Mouse (Mus musculus) MEL (cell line): ENCODE results near the gene Actl11. TPM values are rescaled to one million over a fixed set of nuclear protein-coding genes. Genes with fewer than 3 reads are reported as not detected.

ENCODE experiments used
- DNase-seq: peaks from one replicate; pipeline ENCODE4 v3.0.0; 2011; ENCODE audit warnings: low read depth, low spot score
- H3K27ac ChIP-seq: 2 replicates; pipeline ENCODE4 v1.5.1; 2012; ENCODE audit warnings: low read depth, mild to moderate bottlenecking, control low read depth, low read length, moderate library complexity; ENCODE audit not compliant: control insufficient read depth
- H3K27me3 ChIP-seq, 2 experiments: fragments of 150-350 bp in 1 of 2; sonication (generic) in 1 of 2; 2 replicates each; pipeline ENCODE4 v1.6.1; 2012; ENCODE audit warnings: low read length in 2 of 2, mild to moderate bottlenecking in 2 of 2, improper control_type of control experiment in 1 of 2, moderate library complexity in 1 of 2; ENCODE audit not compliant: insufficient read depth in 2 of 2, control insufficient read depth in 1 of 2
- H3K36me3 ChIP-seq, 2 experiments: 2 replicates each; pipeline ENCODE4 v1.6.1; 2012 to 2014; ENCODE audit warnings: low read length in 2 of 2, improper control_type of control experiment in 1 of 2, inconsistent platforms in 1 of 2, mild to moderate bottlenecking in 1 of 2; ENCODE audit not compliant: insufficient read depth in 2 of 2, control insufficient read depth in 1 of 2
- H3K4me1 ChIP-seq, 2 experiments: fragments of 150-350 bp in 1 of 2; sonication (generic) in 1 of 2; 2 replicates each; pipeline ENCODE4 v1.6.1; 2012; ENCODE audit warnings: low read length in 2 of 2, improper control_type of control experiment in 1 of 2, mild to moderate bottlenecking in 1 of 2; ENCODE audit not compliant: insufficient read depth in 2 of 2, control insufficient read depth in 1 of 2
- H3K4me3 ChIP-seq, 2 experiments: fragments of 150-350 bp in 1 of 2; sonication (generic) in 1 of 2; 2 replicates each; pipeline ENCODE4 v1.5.1; 2012; ENCODE audit warnings: low read depth in 2 of 2, low read length in 2 of 2, mild to moderate bottlenecking in 2 of 2, moderate library complexity in 2 of 2, control low read depth in 1 of 2, improper control_type of control experiment in 1 of 2; ENCODE audit not compliant: control insufficient read depth in 1 of 2, insufficient read depth in 1 of 2
- H3K79me2 ChIP-seq: 2 replicates; pipeline ENCODE4 v1.6.1; 2012; ENCODE audit warnings: mild to moderate bottlenecking, low read length, moderate library complexity; ENCODE audit not compliant: control insufficient read depth, poor library complexity, insufficient read depth
- H3K9ac ChIP-seq: 2 replicates; pipeline ENCODE4 v1.6.1; 2012; ENCODE audit warnings: low read depth, mild to moderate bottlenecking, control low read depth, low read length, moderate library complexity; ENCODE audit not compliant: control insufficient read depth, poor library complexity, severe bottlenecking
- H3K9me3 ChIP-seq: fragments of 150-350 bp; sonication (generic); replicated peaks from 2 replicates; pipeline ENCODE4 v1.6.1; 2012; ENCODE audit warnings: mild to moderate bottlenecking, low read length, improper control_type of control experiment, moderate library complexity; ENCODE audit not compliant: insufficient read depth
- CHD1 ChIP-seq: IDR thresholded peaks from 2 replicates; pipeline ENCODE4 v1.6.1; 2012; ENCODE audit warnings: low read depth, mild to moderate bottlenecking, inconsistent platforms, low read length, improper control_type of control experiment
- CTCF ChIP-seq, 3 experiments: IDR thresholded peaks in 2 of 3; conservative IDR thresholded peaks in 1 of 3; 2 replicates each; pipeline ENCODE4 v1.5.1; 2011 to 2012; ENCODE audit warnings: low read length in 3 of 3, low read depth in 2 of 3, mild to moderate bottlenecking in 2 of 3, improper control_type of control experiment in 1 of 3, inconsistent platforms in 1 of 3, mixed read lengths in 1 of 3, moderate library complexity in 1 of 3; ENCODE audit not compliant: control insufficient read depth in 1 of 3, insufficient read depth in 1 of 3, poor library complexity in 1 of 3, severe bottlenecking in 1 of 3
- E2F4 ChIP-seq: IDR thresholded peaks from 2 replicates; pipeline ENCODE4 v1.6.1; 2011; ENCODE audit warnings: low read depth, low read length, improper control_type of control experiment, borderline replicate concordance
- EP300 ChIP-seq, 2 experiments: IDR thresholded peaks; 2 replicates each; pipeline ENCODE4 v1.6.1; 2011; ENCODE audit warnings: improper control_type of control experiment in 2 of 2, low read length in 2 of 2, low read depth in 1 of 2, mild to moderate bottlenecking in 1 of 2
- ETS1 ChIP-seq: IDR thresholded peaks from 2 replicates; pipeline ENCODE4 v1.6.1; 2012; ENCODE audit warnings: low read depth, mild to moderate bottlenecking, inconsistent platforms, low read length, improper control_type of control experiment, moderate library complexity
- GABPA ChIP-seq: IDR thresholded peaks from 2 replicates; pipeline ENCODE4 v1.6.1; 2012; ENCODE audit warnings: low read depth, mild to moderate bottlenecking, inconsistent platforms, low read length, improper control_type of control experiment, moderate library complexity
- GATA1 ChIP-seq: IDR thresholded peaks from 2 replicates; pipeline ENCODE4 v1.6.1; 2011; ENCODE audit warnings: low read depth, low read length, improper control_type of control experiment
- JUND ChIP-seq: IDR thresholded peaks from 2 replicates; pipeline ENCODE4 v1.6.1; 2011; ENCODE audit warnings: low read depth, mild to moderate bottlenecking, improper control_type of control experiment, low read length
- MAX ChIP-seq: IDR thresholded peaks from 2 replicates; pipeline ENCODE4 v1.6.1; 2011; ENCODE audit warnings: low read length, improper control_type of control experiment
- MEF2A ChIP-seq: IDR thresholded peaks from 2 replicates; pipeline ENCODE4 v1.6.1; 2014; ENCODE audit warnings: low read depth, mild to moderate bottlenecking, inconsistent platforms, low read length, improper control_type of control experiment; ENCODE audit not compliant: poor library complexity, insufficient replicate concordance, severe bottlenecking; ENCODE audit errors: extremely low read depth
- MXI1 ChIP-seq: IDR thresholded peaks from 2 replicates; pipeline ENCODE4 v1.6.1; 2011; ENCODE audit warnings: mild to moderate bottlenecking, low read depth, low read length, improper control_type of control experiment
- NRF1 ChIP-seq: IDR thresholded peaks from 2 replicates; pipeline ENCODE4 v1.6.1; 2014; ENCODE audit warnings: low read depth, mild to moderate bottlenecking, inconsistent platforms, low read length, improper control_type of control experiment, moderate library complexity; ENCODE audit not compliant: poor library complexity, insufficient read depth, severe bottlenecking
- POLR2AphosphoS2 ChIP-seq: IDR thresholded peaks from 2 replicates; pipeline ENCODE4 v1.6.1; 2011; ENCODE audit warnings: low read length, improper control_type of control experiment
- POLR2AphosphoS5 ChIP-seq: IDR thresholded peaks from 2 replicates; pipeline ENCODE4 v1.6.1; 2012; ENCODE audit warnings: low read depth, borderline replicate concordance, mild to moderate bottlenecking, inconsistent platforms, low read length, moderate library complexity, mixed read lengths
- RAD21 ChIP-seq: IDR thresholded peaks from 2 replicates; pipeline ENCODE4 v1.6.1; 2011; ENCODE audit warnings: mild to moderate bottlenecking, low read depth, low read length, improper control_type of control experiment
- TBP ChIP-seq: IDR thresholded peaks from 2 replicates; pipeline ENCODE4 v1.8.0; 2011; ENCODE audit warnings: low read depth, low read length, improper control_type of control experiment
- TCF12 ChIP-seq: IDR thresholded peaks from 2 replicates; pipeline ENCODE4 v1.6.1; 2014; ENCODE audit warnings: low read depth, mild to moderate bottlenecking, inconsistent platforms, low read length, improper control_type of control experiment, moderate library complexity
- UBTF ChIP-seq: IDR thresholded peaks from 2 replicates; pipeline ENCODE4 v1.6.1; 2012; ENCODE audit warnings: low read depth, mild to moderate bottlenecking, inconsistent platforms, low read length, improper control_type of control experiment, moderate library complexity, borderline replicate concordance; ENCODE audit not compliant: insufficient read depth
- USF2 ChIP-seq, 2 experiments: IDR thresholded peaks; 2 replicates each; pipeline ENCODE4 v1.6.1; 2011 to 2012; ENCODE audit warnings: improper control_type of control experiment in 2 of 2, low read length in 2 of 2, borderline replicate concordance in 1 of 2, inconsistent platforms in 1 of 2, low read depth in 1 of 2, mild to moderate bottlenecking in 1 of 2; ENCODE audit not compliant: insufficient read depth in 1 of 2
- ZNF384 ChIP-seq: IDR thresholded peaks from 2 replicates; pipeline ENCODE4 v1.6.1; 2012; ENCODE audit warnings: low read depth, mild to moderate bottlenecking, inconsistent platforms, low read length, improper control_type of control experiment
- polyA plus RNA-seq, 2 experiments: library from polyadenylated mRNA; stranded (reverse) in 1 of 2; unstranded in 1 of 2; fragments of >175 nt in 1 of 2; fragments of >200 nt in 1 of 2; gene quantifications; 2 replicates each; pipeline versions ENCODE4 v1.2.1 to v1.2.4; 2012; ENCODE audit warnings: low replicate concordance in 2 of 2, low read depth in 1 of 2; ENCODE audit not compliant: insufficient read length in 2 of 2, insufficient read depth in 1 of 2, missing spikeins in 1 of 2
- total RNA-seq: library from RNA; depleted of rRNA; stranded (reverse); fragments of 300-350 nt; gene quantifications from 2 replicates; pipeline ENCODE4 v1.2.3, GENCODE M21; 2012

Gene Actl11
- total and polyA plus RNA-seq, 3 experiments, result not detected

DNA sequence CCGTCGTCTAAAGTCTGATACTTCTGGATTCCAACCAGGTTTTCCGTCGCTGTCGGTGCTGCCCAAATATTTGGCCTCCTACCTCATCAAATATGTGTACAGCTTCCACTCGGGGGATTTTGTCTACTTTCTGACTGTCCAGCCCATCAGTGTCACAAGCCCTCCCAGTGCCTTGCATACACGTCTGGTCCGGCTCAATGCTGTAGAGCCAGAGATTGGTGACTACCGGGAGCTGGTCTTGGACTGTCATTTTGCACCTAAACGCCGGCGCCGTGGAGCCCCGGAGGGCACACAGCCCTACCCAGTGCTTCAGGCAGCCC, 20.5 kb upstream of the Actl11 start:
- Histone ChIP-seq H3K9ac (peak overlapping the region; percentile 66), H3K27ac (peak overlapping the region; percentile 95), H3K9me3 (no peaks in the 10 kb centered on the region), H3K36me3 (peaks cover 0 to 29% of the 10 kb centered on the region in 2 experiments; a peak in 2 of 4 replicates), H3K79me2 (no peaks in the 10 kb centered on the region; the same call in 1 of the 2 replicates), H3K4me3 (no peak overlapping the region), H3K4me1 (peaks cover 5 to 38% of the 10 kb centered on the region in 2 experiments), H3K27me3 (no peaks in the 10 kb centered on the region)
- no peak for DNase-seq
- TF ChIP-seq JUND (no peak), CTCF (IDR thresholded peaks at IDR 0.05 in 2 of 3, conservative IDR thresholded peaks at IDR 0.05 in 1 of 3; ENCODE audit: control insufficient read depth in 1 of 3, insufficient read depth in 1 of 3, low read depth in 2 of 3, low read length in 3 of 3, poor library complexity in 1 of 3, severe bottlenecking in 1 of 3) (no peak), ZNF384 (no peak), CHD1 (no peak), TBP (no peak), POLR2AphosphoS2 (no peak), EP300 (IDR thresholded peaks at IDR 0.05; ENCODE audit: low read depth in 1 of 2, low read length in 2 of 2) (no peak), ETS1 (no peak), MXI1 (no peak), UBTF (no peak), USF2 (IDR thresholded peaks at IDR 0.05; ENCODE audit: borderline replicate concordance in 1 of 2, insufficient read depth in 1 of 2, low read depth in 1 of 2, low read length in 2 of 2) (no peak), MAX (no peak), TCF12 (no peak), RAD21 (no peak), E2F4 (no peak), GABPA (no peak), NRF1 (no peak), MEF2A (no peak), POLR2AphosphoS5 (no peak), GATA1 (no peak)
